Mouse (Mus musculus) lung, adult 2 months (tissue): ENCODE results near the gene A230072I06Rik. TPM values are rescaled to one million over a fixed set of nuclear protein-coding genes. Genes with fewer than 3 reads are reported as not detected.

ENCODE experiments used
- DNase-seq: peaks from one replicate; pipeline ENCODE4 v3.0.0; 2022
- H3K4me1 ChIP-seq: fragments of 200-500 bp; 2 replicates; pipeline ENCODE4 v1.6.1; 2011; ENCODE audit warnings: low read length; ENCODE audit not compliant: control insufficient read depth, insufficient read depth
- H3K4me3 ChIP-seq: fragments of 200-500 bp; replicated peaks from 2 replicates; pipeline ENCODE3; 2011; ENCODE audit warnings: low read depth, mild to moderate bottlenecking, control low read depth, low read length; ENCODE audit errors: extremely low read depth
- CTCF ChIP-seq: fragments of 200-500 bp; IDR thresholded peaks from 2 replicates; pipeline ENCODE4 v1.5.1; 2011; ENCODE audit warnings: mild to moderate bottlenecking, low read length, control low read depth; ENCODE audit not compliant: insufficient read depth
- POLR2A ChIP-seq: fragments of 200-500 bp; IDR thresholded peaks from 2 replicates; pipeline ENCODE4 v1.6.1; 2011; ENCODE audit warnings: low read depth, mild to moderate bottlenecking, control low read depth, low read length, borderline replicate concordance; ENCODE audit errors: extremely low read depth
- WGBS: fragments of 180-500 bp; shearing (Covaris S2); methylation state at CpG from one replicate; pipeline ENCODE4 v1.1.7; 2018; 5-methylcytosine and 5-hydroxymethylcytosine counted together
- polyA plus RNA-seq: library from polyadenylated mRNA; depleted of rRNA; stranded (reverse); fragments of >200 nt; gene quantifications from 2 replicates; pipeline ENCODE4 v1.2.3, GENCODE M21; 2012; rRNA removed

A230072I06Rik gene
- polyA plus RNA-seq, 1 experiment = not detected

GRCm38 (mm10) chr8:12322071-12322470 lies 43.5 kb downstream of the A230072I06Rik start:
- no peak overlapping the region for H3K4me3 ChIP-seq
- no peak for TF ChIP-seq POLR2A
- no peak for TF ChIP-seq CTCF
- no peak for DNase-seq
- no peaks in the 10 kb centered on the region for H3K4me1 ChIP-seq
- WGBS = 64% methylated on average over 6 of the region's 6 CpGs

DNA sequence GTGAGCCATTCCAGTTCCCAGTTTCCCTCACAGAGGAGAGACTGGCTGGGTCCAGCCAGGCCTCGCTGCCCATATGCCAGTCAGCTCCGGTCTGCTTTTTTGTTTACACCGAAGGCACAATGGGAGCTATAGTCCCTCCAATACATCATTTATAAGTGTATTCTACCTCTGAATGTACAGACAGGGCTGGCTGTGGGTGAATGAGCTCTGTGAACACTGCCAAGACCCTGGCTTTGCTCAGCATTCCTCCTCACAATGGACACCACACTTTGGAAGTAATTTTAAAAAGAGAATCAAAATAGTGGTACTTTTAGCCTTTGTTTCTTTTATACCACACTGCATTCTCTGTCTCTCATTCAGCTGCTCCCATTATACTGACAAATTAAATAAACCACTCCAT lies 44.6 kb downstream of the A230072I06Rik start:
- DNase-seq = no peak
- no peak for TF ChIP-seq POLR2A
- whole genome bisulfite sequencing = 73% methylated on average over 3 of the region's 3 CpGs
- Histone ChIP-seq H3K4me3 (no peak overlapping the region), H3K4me1 (no peaks in the 10 kb centered on the region)

GRCm38 (mm10) chr8:12324561-12324960 lies 45.9 kb downstream of the A230072I06Rik start:
- Histone ChIP-seq H3K4me1 (no peaks in the 10 kb centered on the region), H3K4me3 (no peak overlapping the region)
- TF ChIP-seq POLR2A (no peak), CTCF (no peak)
- DNase-seq = no peak
- WGBS = 67% methylated on average over 10 of the region's 10 CpGs

GRCm38 (mm10) chr8:12324991-12325601 lies 46.5 kb downstream of the A230072I06Rik start:
- WGBS = 32% methylated on average over 16 of the region's 16 CpGs
- DNase-seq = no peak
- TF ChIP-seq POLR2A = no peak
- no peak for TF ChIP-seq CTCF

GRCm38 (mm10) chr8:12327187-12327586 lies 48.6 kb downstream of the A230072I06Rik start:
- no peaks in the 10 kb centered on the region for H3K4me1 ChIP-seq
- DNase-seq = no peak
- H3K4me3 ChIP-seq = no peak overlapping the region
- no peak for TF ChIP-seq CTCF
- no peak for TF ChIP-seq POLR2A
- WGBS = 75% methylated on average over 13 of the region's 13 CpGs

More at GRCm38 (mm10) chr8:12324991-12325601, 46.5 kb downstream of the A230072I06Rik start:
- Histone ChIP-seq H3K4me3 (no peak overlapping the region), H3K4me1 (no peaks in the 10 kb centered on the region)

GRCm38 (mm10) chr8:12327707-12328471 lies 49.3 kb downstream of the A230072I06Rik start:
- Histone ChIP-seq H3K4me3 (no peak overlapping the region), H3K4me1 (no peaks in the 10 kb centered on the region)
- WGBS = 79% methylated on average over 21 of the region's 21 CpGs
- DNase-seq = no peak
- TF ChIP-seq CTCF = no peak
- TF ChIP-seq POLR2A = no peak

DNA sequence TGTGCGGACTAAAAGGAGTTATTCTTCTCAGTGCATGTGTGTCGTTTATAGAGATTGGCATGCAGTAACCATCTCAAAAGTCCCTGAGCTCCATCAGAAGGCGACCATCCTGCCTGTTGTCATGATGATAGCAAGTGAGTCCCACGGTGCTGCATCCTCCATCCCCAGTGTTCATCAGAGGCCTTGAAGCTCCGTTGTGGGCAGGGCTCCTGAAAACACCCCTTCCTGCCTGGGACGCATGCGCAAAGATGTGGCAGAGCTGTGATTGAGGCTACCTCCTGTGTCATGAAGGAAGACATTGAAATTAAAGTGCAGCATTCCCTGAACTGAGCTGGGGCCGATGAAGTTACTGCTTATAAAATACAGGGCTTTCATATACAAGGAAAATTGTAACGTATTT lies 49.9 kb downstream of the A230072I06Rik start:
- TF ChIP-seq CTCF (no peak), POLR2A (no peak)
- DNase-seq = no peak
- Histone ChIP-seq H3K4me1 (no peaks in the 10 kb centered on the region), H3K4me3 (no peak overlapping the region)
- 68% methylated on average over 9 of the region's 9 CpGs for WGBS

GRCm38 (mm10) chr8:12330066-12330465 lies 51.4 kb downstream of the A230072I06Rik start:
- 25% methylated on average over 8 of the region's 8 CpGs for WGBS
- no peak for TF ChIP-seq CTCF
- no peak for TF ChIP-seq POLR2A
- H3K4me3 ChIP-seq = no peak overlapping the region
- H3K4me1 ChIP-seq = no peaks in the 10 kb centered on the region
- no peak for DNase-seq

Other genes starting within 250 kb of the A230072I06Rik start
- not detected in 2 replicates for gene Sox1, start 116.5 kb downstream of the A230072I06Rik start, polyA plus RNA-seq